Comparison of ENCODE assay signal across 7 mouse cellular contexts in genomic region chr2:173174569-173174968, GRCm38 (mm10). TPM values are rescaled to one million over a fixed set of nuclear protein-coding genes. Genes with fewer than 3 reads are reported as not detected.
DNase-seq lines count a peak whose midpoint lies in the region; ATAC-seq lines count a peak whose summit lies in the region.

No protein-coding gene starts in this region.

- 40% methylated on average over 1 of the region's 1 CpGs for WGBS in liver, embryonic 11.5 days
- 56% methylated on average over 1 of the region's 1 CpGs for WGBS in forebrain, embryonic 15.5 days
- 48% methylated on average over 1 of the region's 1 CpGs for WGBS in intestine, embryonic 16.5 days
- 38% methylated on average over 1 of the region's 1 CpGs for WGBS in neural tube, embryonic 13.5 days

- ATAC-seq in liver, embryonic 11.5 days (replicated peaks; ENCODE audit: low FRiP score): no peak
- ATAC-seq in forebrain, embryonic 15.5 days (replicated peaks): peak; percentile 24
- no peak for ATAC-seq in intestine, embryonic 16.5 days
- no peak for ATAC-seq in neural tube, embryonic 13.5 days (ENCODE audit: low read depth)

- no peak overlapping the region for H3K27ac ChIP-seq in liver, embryonic 11.5 days (ENCODE audit: low read depth, low read length)
- peak overlapping the region; percentile 85; the same call in 1 of the 2 replicates for H3K27ac ChIP-seq in forebrain, embryonic 15.5 days (replicated peaks)
- H3K27ac ChIP-seq in intestine, embryonic 16.5 days (ENCODE audit: low read length): peak overlapping the region; percentile 85; the same call in 1 of the 2 replicates
- H3K27ac ChIP-seq in neural tube, embryonic 13.5 days (replicated peaks): peak overlapping the region; percentile 90

- H3K27me3 ChIP-seq in liver, embryonic 11.5 days (replicated peaks; ENCODE audit: control insufficient read depth, insufficient read depth, low read length): peaks cover 28% of the 10 kb centered on the region
- H3K27me3 ChIP-seq in forebrain, embryonic 15.5 days: 0 out of 2 replicates have a peak, but pooled peaks cover 3% of the 10 kb centered on the region
- H3K27me3 ChIP-seq in intestine, embryonic 16.5 days (replicated peaks; ENCODE audit: control insufficient read depth, insufficient read depth, low read length): 0 out of 2 replicates have a peak, but pooled peaks cover 3% of the 10 kb centered on the region
- peaks cover 39% of the 10 kb centered on the region for H3K27me3 ChIP-seq in neural tube, embryonic 13.5 days

- H3K4me2 ChIP-seq in liver, embryonic 11.5 days: peak overlapping the region; percentile 59
- peak overlapping the region; percentile 44 for H3K4me2 ChIP-seq in forebrain, embryonic 15.5 days (replicated peaks)
- peak overlapping the region; percentile 51; the same call in 1 of the 2 replicates for H3K4me2 ChIP-seq in intestine, embryonic 16.5 days (ENCODE audit: low read depth, low read length)
- peak overlapping the region; percentile 56 for H3K4me2 ChIP-seq in neural tube, embryonic 13.5 days

- no peaks in the 10 kb centered on the region for H3K36me3 ChIP-seq in liver, embryonic 11.5 days (ENCODE audit: control insufficient read depth, insufficient read depth, low read length)
- H3K36me3 ChIP-seq in forebrain, embryonic 15.5 days: no peaks in the 10 kb centered on the region
- H3K36me3 ChIP-seq in intestine, embryonic 16.5 days (ENCODE audit: control insufficient read depth, insufficient read depth, low read length): no peaks in the 10 kb centered on the region
- H3K36me3 ChIP-seq in neural tube, embryonic 13.5 days: no peaks in the 10 kb centered on the region

- DNase-seq in liver, embryonic 11.5 days (ENCODE audit: low spot score): peak; percentile 36
- no peak for DNase-seq in liver
- DNase-seq in right cerebral cortex, postnatal 14 days: no peak
- DNase-seq in right cerebral cortex, adult 2 months (ENCODE audit: low spot score in 2 of 2): no peak

- peaks cover 10% of the 10 kb centered on the region; the same call in 1 of the 2 replicates for H3K4me1 ChIP-seq in liver, embryonic 11.5 days (replicated peaks; ENCODE audit: control insufficient read depth, insufficient read depth, low read length)
- peaks cover 33% of the 10 kb centered on the region for H3K4me1 ChIP-seq in forebrain, embryonic 15.5 days
- peaks cover 41% of the 10 kb centered on the region for H3K4me1 ChIP-seq in intestine, embryonic 16.5 days (ENCODE audit: control insufficient read depth, insufficient read depth, low read length)
- peaks cover 47% of the 10 kb centered on the region for H3K4me1 ChIP-seq in neural tube, embryonic 13.5 days (replicated peaks)

- no peak overlapping the region for H3K9ac ChIP-seq in liver, embryonic 11.5 days (ENCODE audit: low read depth, low read length)
- H3K9ac ChIP-seq in forebrain, embryonic 15.5 days (replicated peaks): no peak overlapping the region
- H3K9ac ChIP-seq in intestine, embryonic 16.5 days (ENCODE audit: low read depth, low read length): no peak overlapping the region
- peak overlapping the region; percentile 59; the same call in 1 of the 2 replicates for H3K9ac ChIP-seq in neural tube, embryonic 13.5 days

- H3K9me3 ChIP-seq in liver, embryonic 11.5 days (ENCODE audit: control insufficient read depth, low read length): no peaks in the 10 kb centered on the region
- H3K9me3 ChIP-seq in forebrain, embryonic 15.5 days: no peaks in the 10 kb centered on the region
- peaks cover 5% of the 10 kb centered on the region; the same call in 1 of the 2 replicates for H3K9me3 ChIP-seq in intestine, embryonic 16.5 days (ENCODE audit: control insufficient read depth, low read length)
- no peaks in the 10 kb centered on the region for H3K9me3 ChIP-seq in neural tube, embryonic 13.5 days

- no peak overlapping the region for H3K4me3 ChIP-seq in liver, embryonic 11.5 days (ENCODE audit: low read depth, low read length)
- H3K4me3 ChIP-seq in forebrain, embryonic 15.5 days: no peak overlapping the region
- H3K4me3 ChIP-seq in intestine, embryonic 16.5 days (ENCODE audit: low read length): no peak overlapping the region
- H3K4me3 ChIP-seq in neural tube, embryonic 13.5 days: no peak overlapping the region

RNA-seq across cellular contexts. Expression of gene Pck1, which starts 21.7 kb away (rescaled TPM):
- 0.17 and 0.23 TPM in 2 replicates for polyA plus RNA-seq in liver, embryonic 11.5 days (2014; fragmentation: Nextera tagmentation; extraction: Ambion mirVana)
- not detected in 2 replicates for polyA plus RNA-seq in forebrain, embryonic 15.5 days (2015; fragmentation: Nextera tagmentation; extraction: Ambion mirVana)
- 14.0 and 19.7 TPM in 2 replicates for polyA plus RNA-seq in intestine, embryonic 16.5 days (2015; fragmentation: Nextera tagmentation; extraction: Ambion mirVana)
- polyA plus RNA-seq in neural tube, embryonic 13.5 days (2015; fragmentation: Nextera tagmentation; extraction: Ambion mirVana): not detected in 2 replicates

RNA-seq across cellular contexts. Expression of gene Zbp1, which starts 44.2 kb away (rescaled TPM):
- not detected in 2 replicates for polyA plus RNA-seq in liver, embryonic 11.5 days (2014; fragmentation: Nextera tagmentation; extraction: Ambion mirVana)
- 0.11 and 0.23 TPM in 2 replicates for polyA plus RNA-seq in forebrain, embryonic 15.5 days (2015; fragmentation: Nextera tagmentation; extraction: Ambion mirVana)
- polyA plus RNA-seq in intestine, embryonic 16.5 days (2015; fragmentation: Nextera tagmentation; extraction: Ambion mirVana): 0.65 and 1.9 TPM in 2 replicates
- polyA plus RNA-seq in neural tube, embryonic 13.5 days (2015; fragmentation: Nextera tagmentation; extraction: Ambion mirVana): 0.22 and 0.40 TPM in 2 replicates

RNA-seq across cellular contexts. Expression of gene Ctcfl, which starts 55.2 kb away (rescaled TPM):
- 0.07 TPM in 1 of 2 replicates, not detected in the other for polyA plus RNA-seq in liver, embryonic 11.5 days (2014; fragmentation: Nextera tagmentation; extraction: Ambion mirVana)
- polyA plus RNA-seq in forebrain, embryonic 15.5 days (2015; fragmentation: Nextera tagmentation; extraction: Ambion mirVana): 0.06 TPM in 1 of 2 replicates, not detected in the other
- polyA plus RNA-seq in intestine, embryonic 16.5 days (2015; fragmentation: Nextera tagmentation; extraction: Ambion mirVana): 0.22 and 0.23 TPM in 2 replicates
- 0.13 TPM in 1 of 2 replicates, not detected in the other for polyA plus RNA-seq in neural tube, embryonic 13.5 days (2015; fragmentation: Nextera tagmentation; extraction: Ambion mirVana)

Comparison
In these comparisons a context has a peak if more than half of its experiments do, and no peak if none do; other contexts are left out.
1. RNA of gene Pck1, which starts 21.7 kb away (polyA plus RNA-seq): 14.0 to 19.7 TPM in intestine, embryonic 16.5 days; 0.17 to 0.23 TPM in liver, embryonic 11.5 days, not detected in forebrain, embryonic 15.5 days and not detected in neural tube, embryonic 13.5 days; every median in the first group is over 10 times any median in the second.
2. Peak in every context shown above with its lines, with median percentiles within 50 percentile points of each other: H3K4me2 ChIP-seq.